Mouse (Mus musculus) limb, embryonic 15.5 days (tissue): ENCODE data around the gene Plcb2. TPM values are rescaled to one million over a fixed set of nuclear protein-coding genes. Genes with fewer than 3 reads are reported as not detected.
A peak's percentile ranks its signal among the peaks of the same experiment; 100 is the strongest.

Experiments used
- ATAC-seq: fragments of 200-750 bp; cut with Nextera tagmentation; 2 replicates; pipeline ENCODE4 v1.8.0; 2017; ENCODE audit warnings: low read depth, moderate TSS enrichment; ENCODE audit not compliant: insufficient number of reproducible peaks, low FRiP score, low TSS enrichment
- H3K27ac ChIP-seq: fragments of 300-500 bp; sonication (generic); 2 replicates; pipeline ENCODE4 v1.5.1; 2015; ENCODE audit warnings: moderate library complexity, mild to moderate bottlenecking, inconsistent platforms
- H3K27me3 ChIP-seq: fragments of 300-500 bp; sonication (generic); 2 replicates; pipeline ENCODE4 v1.6.1; 2015; ENCODE audit warnings: inconsistent platforms
- H3K36me3 ChIP-seq: fragments of 300-500 bp; sonication (generic); 2 replicates; pipeline ENCODE4 v1.6.1; 2015; ENCODE audit warnings: inconsistent platforms
- H3K4me1 ChIP-seq: fragments of 300-500 bp; sonication (generic); 2 replicates; pipeline ENCODE4 v1.6.1; 2015; ENCODE audit warnings: inconsistent platforms
- H3K4me2 ChIP-seq: fragments of 300-500 bp; sonication (generic); 2 replicates; pipeline ENCODE4 v1.6.1; 2015; ENCODE audit warnings: mild to moderate bottlenecking, inconsistent platforms
- H3K4me3 ChIP-seq: fragments of 300-500 bp; sonication (generic); 2 replicates; pipeline ENCODE4 v1.5.1; 2015; ENCODE audit warnings: mild to moderate bottlenecking, inconsistent platforms
- H3K9ac ChIP-seq: fragments of 300-500 bp; sonication (generic); 2 replicates; pipeline ENCODE4 v1.6.1; 2015; ENCODE audit warnings: inconsistent platforms
- H3K9me3 ChIP-seq: fragments of 300-500 bp; sonication (generic); 2 replicates; pipeline ENCODE4 v1.6.1; 2016; ENCODE audit warnings: inconsistent platforms
- WGBS: fragments of 180-500 bp; shearing (Covaris S2); methylation state at CpG from one replicate; pipeline ENCODE4 v1.1.7; 2015; 5-methylcytosine and 5-hydroxymethylcytosine counted together
- polyA plus RNA-seq: library from polyadenylated mRNA; unstranded; fragments of >200 nt; fragmentation: Nextera tagmentation; extraction: Ambion mirVana; gene quantifications from 2 replicates; pipeline ENCODE4 v1.2.1, GENCODE M21; 2015

The Plcb2 gene
- polyA plus RNA-seq, 1 experiment from 2014 or later = 1.4 TPM

DNA sequence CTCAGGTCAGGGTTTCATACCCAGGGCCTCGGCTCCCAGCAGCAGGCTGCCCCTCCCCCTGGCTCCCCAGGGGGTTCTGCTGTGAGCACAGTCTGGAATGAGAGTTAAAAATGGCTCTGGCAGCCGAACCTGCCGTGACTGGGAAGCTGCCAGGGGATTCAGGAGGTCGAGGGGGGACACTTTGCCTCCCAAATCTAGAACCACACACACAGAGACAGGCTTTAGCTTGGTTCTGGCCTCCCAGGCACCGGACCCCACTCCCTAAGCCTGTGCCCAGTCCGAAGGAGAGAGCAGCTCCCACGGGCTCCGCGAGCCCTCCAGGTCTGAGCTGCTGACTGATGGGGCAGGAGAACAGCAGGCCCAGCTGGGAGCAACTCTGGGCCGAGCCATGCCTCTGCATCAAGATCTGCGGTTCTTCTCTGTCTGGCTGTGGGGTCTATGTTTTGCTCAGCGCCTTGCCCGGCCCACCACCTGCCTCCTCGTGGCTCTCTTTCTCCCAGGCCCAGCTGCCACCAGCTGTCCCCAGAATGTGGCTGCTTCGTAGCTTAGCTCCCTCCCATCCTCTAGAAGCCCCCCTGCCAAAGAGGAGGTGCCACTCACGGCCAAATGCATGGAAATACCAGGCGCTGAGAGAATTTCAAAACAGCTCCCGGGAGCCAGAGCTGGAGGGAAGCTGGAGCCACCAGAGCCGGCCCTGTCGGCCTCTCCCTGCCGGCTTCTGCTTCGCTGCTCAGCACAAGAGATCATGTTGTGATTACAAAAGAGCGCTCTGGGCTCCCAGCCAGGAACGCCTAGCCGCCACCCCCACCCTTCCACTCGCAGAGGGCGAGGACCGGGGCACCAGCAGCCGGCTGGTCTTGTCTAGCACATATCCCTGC, 33.9 kb upstream of the Plcb2 start, which contains the start of gene Ccdc9b:
Gene Ccdc9b (minus strand): TSS at position 756 of the 878 bp plus-strand sequence.
- Histone ChIP-seq H3K4me3 (peak within 1 kb of the TSS; percentile 23), H3K9ac (0 out of 2 replicates have a peak within 1 kb of the TSS, but pooled peaks have one; percentile 18), H3K4me1 (peaks cover 46% of the 10 kb centered on the region), H3K4me2 (peak within 1 kb of the TSS; percentile 38), H3K27ac (peak within 1 kb of the TSS; percentile 84), H3K27me3 (peaks cover 8% of the 10 kb centered on the region; the same call in 1 of the 2 replicates), H3K9me3 (no peaks in the 10 kb centered on the region), H3K36me3 (no peaks in the 10 kb centered on the region)
- peak; percentile 49 for ATAC-seq
- WGBS = 9% methylated on average over 29 of the region's 29 CpGs

DNA sequence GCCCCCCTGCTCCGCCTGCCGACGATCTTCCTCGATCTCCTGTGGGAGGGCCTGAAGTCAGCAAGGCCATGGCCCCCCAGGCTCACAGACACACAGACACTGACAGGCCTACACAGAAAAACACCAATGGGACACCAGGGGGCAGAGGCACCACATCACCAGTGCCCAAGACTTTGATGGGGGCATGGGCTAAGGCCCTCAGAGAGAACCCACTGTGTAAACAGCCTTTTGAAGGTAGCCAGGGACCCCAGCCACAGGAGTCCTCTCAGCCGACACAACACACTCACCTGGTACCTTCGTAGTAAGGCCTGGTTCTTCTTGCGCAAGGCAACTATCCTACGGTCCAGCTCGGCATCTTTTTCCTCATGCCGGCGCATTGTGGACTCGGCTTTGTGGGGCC, 33.1 kb upstream of the Plcb2 start:
- 74% methylated on average over 12 of the region's 12 CpGs for WGBS
- H3K9me3 ChIP-seq = no peaks in the 10 kb centered on the region
- H3K9ac ChIP-seq = no peak overlapping the region
- peaks cover 8% of the 10 kb centered on the region; the same call in 1 of the 2 replicates for H3K27me3 ChIP-seq
- H3K36me3 ChIP-seq = no peaks in the 10 kb centered on the region
- H3K4me2 ChIP-seq = no peak overlapping the region
- ATAC-seq = no peak
- no peak overlapping the region for H3K4me3 ChIP-seq
- peak overlapping the region; percentile 84; the same call in 1 of the 2 replicates for H3K27ac ChIP-seq
- H3K4me1 ChIP-seq = peaks cover 48% of the 10 kb centered on the region

DNA sequence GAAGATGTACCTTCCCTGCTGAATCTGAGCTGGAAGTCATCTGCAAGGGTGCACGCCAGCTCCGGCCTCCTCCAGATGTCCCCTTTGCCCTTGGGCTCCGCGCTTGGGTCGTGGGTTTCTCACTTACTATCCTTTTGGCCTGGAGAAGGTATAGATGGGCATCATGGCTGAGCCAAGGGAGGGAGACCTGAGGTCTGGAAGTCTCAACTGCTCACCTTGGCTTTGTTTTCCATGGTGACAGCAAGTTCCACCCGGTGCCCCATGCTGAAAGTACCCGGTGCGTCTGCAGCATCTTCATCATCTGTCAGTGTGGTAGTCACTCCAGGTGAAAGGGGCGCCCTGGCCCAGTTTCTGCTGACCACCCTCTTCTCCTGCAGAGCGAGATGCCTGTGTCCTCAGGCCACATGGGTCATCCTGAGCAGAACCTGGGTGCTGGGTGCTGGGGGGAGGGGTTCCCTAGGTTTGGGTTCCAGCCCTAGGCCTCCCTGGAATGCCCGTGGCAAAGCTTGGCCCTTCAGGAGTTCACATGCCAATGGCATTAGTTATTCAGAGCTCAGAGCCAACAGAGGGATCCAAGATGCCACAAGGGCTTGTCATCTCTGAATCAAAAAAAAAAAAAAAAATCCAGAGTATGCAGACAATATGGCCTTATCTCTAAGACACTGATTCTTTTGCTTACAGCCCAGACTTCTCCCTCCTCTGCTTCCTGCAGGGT, 32.2 kb upstream of the Plcb2 start:
- H3K4me1 ChIP-seq = peaks cover 52% of the 10 kb centered on the region
- ATAC-seq = no peak
- H3K27ac ChIP-seq = no peak overlapping the region
- H3K27me3 ChIP-seq = peaks cover 8% of the 10 kb centered on the region; the same call in 1 of the 2 replicates
- H3K4me2 ChIP-seq = no peak overlapping the region
- H3K36me3 ChIP-seq = no peaks in the 10 kb centered on the region
- H3K9me3 ChIP-seq = no peaks in the 10 kb centered on the region
- WGBS = 84% methylated on average over 11 of the region's 11 CpGs
- no peak overlapping the region for H3K9ac ChIP-seq
- no peak overlapping the region for H3K4me3 ChIP-seq

DNA sequence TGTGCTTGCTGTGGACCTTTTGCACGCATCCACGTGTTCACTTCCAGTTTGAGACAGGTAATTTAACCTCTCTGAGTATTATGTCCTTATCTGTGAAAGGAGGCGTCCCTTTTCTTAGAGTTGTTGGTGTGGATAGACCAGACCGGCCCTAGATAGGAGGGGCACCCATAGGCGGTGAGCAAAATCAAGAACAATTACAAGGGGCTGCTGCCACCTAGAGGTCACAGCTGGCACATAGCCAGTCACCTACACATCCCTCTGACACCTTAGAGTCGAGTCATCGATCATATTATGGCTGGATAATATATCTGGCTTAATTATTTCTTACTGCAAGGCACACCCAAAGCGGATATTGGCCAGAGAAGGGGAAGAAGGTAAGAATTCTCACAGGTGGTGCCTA, 31.6 kb upstream of the Plcb2 start:
- Histone ChIP-seq H3K36me3 (no peaks in the 10 kb centered on the region), H3K4me1 (peaks cover 52% of the 10 kb centered on the region), H3K9me3 (no peaks in the 10 kb centered on the region), H3K9ac (no peak overlapping the region), H3K4me3 (no peak overlapping the region), H3K4me2 (no peak overlapping the region), H3K27me3 (peaks cover 8% of the 10 kb centered on the region; the same call in 1 of the 2 replicates), H3K27ac (no peak overlapping the region)
- ATAC-seq = no peak
- WGBS = 12% methylated on average over 8 of the region's 8 CpGs

DNA sequence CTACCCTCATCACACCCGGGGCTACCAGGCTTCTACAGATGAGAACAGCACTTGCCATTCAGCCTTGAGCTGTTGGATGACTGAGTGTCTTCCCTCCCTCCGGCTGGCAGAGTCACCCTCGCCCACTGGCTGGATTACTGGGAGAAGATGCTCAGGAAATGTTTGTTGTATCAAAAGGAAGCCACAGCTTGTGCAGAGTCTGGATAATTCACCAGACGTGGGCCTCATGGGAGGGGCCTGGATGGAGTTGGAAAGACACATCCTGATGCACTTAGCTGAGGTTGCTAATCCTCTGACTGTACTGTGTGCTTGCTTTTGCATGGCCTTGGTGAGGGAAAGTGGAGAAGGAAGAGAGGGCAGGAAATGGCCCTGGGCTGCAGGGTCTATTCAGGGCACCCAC, 27.9 kb upstream of the Plcb2 start:
- peaks cover 8% of the 10 kb centered on the region; the same call in 1 of the 2 replicates for H3K27me3 ChIP-seq
- no peak overlapping the region for H3K4me2 ChIP-seq
- no peak overlapping the region for H3K9ac ChIP-seq
- no peaks in the 10 kb centered on the region for H3K36me3 ChIP-seq
- no peak overlapping the region for H3K27ac ChIP-seq
- ATAC-seq = no peak
- WGBS = 80% methylated on average over 4 of the region's 4 CpGs
- no peak overlapping the region for H3K4me3 ChIP-seq
- no peaks in the 10 kb centered on the region for H3K9me3 ChIP-seq
- peaks cover 32% of the 10 kb centered on the region for H3K4me1 ChIP-seq

DNA sequence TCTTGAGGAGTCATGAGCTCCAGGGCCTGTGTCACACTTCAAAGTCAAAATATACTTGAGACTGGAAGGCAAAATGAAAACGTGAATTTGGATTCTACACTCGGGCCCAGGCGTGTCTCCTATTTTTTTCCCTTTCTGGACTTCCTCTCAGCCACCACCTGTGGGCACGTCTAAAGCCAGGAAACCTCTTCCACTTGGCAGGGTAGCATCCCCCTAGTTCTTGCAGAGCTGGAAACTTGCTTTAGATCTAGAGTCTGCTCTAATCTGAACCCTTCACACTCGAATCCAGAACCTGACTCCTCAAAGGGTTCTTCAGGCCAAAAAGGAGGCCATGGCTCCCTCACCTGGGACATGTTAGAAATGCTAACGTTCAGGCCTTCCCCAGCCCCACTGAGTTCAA, 27.2 kb upstream of the Plcb2 start:
- Histone ChIP-seq H3K36me3 (no peaks in the 10 kb centered on the region), H3K4me3 (no peak overlapping the region), H3K27me3 (peaks cover 8% of the 10 kb centered on the region; the same call in 1 of the 2 replicates), H3K9me3 (no peaks in the 10 kb centered on the region), H3K4me1 (peaks cover 27% of the 10 kb centered on the region), H3K9ac (no peak overlapping the region), H3K27ac (no peak overlapping the region), H3K4me2 (no peak overlapping the region)
- no peak for ATAC-seq
- WGBS = 76% methylated on average over 6 of the region's 6 CpGs

DNA sequence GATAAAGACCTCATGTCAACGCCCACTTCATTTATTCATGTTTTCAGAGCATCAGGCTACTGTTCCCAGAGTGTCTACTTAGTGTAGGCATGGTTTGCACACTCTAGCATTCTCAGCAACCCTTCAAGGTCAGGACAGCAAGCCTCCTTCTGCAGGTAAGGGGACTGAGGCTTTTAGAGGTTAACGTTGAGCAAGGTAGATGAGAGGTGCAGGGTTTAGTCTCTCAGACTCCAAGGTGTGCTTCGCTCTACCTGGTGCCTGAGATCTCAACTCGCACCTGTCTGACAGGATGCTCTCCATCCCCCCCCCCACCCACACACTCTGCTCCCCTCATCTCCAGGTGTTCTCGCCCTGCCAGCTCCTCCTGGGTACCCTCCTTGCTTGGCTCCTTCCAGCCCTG, 25.9 kb upstream of the Plcb2 start:
- no peak overlapping the region for H3K4me3 ChIP-seq
- no peak overlapping the region for H3K9ac ChIP-seq
- WGBS = 91% methylated on average over 5 of the region's 5 CpGs
- peaks cover 3% of the 10 kb centered on the region; the same call in 1 of the 2 replicates for H3K27me3 ChIP-seq
- ATAC-seq = no peak
- peaks cover 32% of the 10 kb centered on the region for H3K4me1 ChIP-seq
- no peaks in the 10 kb centered on the region for H3K36me3 ChIP-seq
- no peaks in the 10 kb centered on the region for H3K9me3 ChIP-seq
- no peak overlapping the region for H3K27ac ChIP-seq
- no peak overlapping the region for H3K4me2 ChIP-seq

DNA sequence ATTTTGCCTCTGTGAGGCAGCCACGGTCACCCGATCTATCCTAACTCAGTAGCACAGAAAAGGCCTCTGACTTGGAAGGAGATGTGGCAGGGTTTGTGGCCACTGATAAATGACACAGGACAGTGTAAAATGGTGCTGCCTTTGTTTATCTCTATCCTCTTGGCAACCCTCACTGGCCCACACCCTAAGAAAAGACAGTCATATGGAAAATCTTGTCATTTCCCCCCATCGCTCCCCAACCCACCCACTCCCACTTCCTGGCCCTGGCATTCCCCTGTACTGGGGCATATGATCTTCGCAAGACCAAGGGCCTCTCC, 24.5 kb upstream of the Plcb2 start:
- H3K9me3 ChIP-seq = no peaks in the 10 kb centered on the region
- H3K27me3 ChIP-seq = no peaks in the 10 kb centered on the region
- H3K9ac ChIP-seq = no peak overlapping the region
- H3K4me2 ChIP-seq = no peak overlapping the region
- ATAC-seq = no peak
- no peak overlapping the region for H3K4me3 ChIP-seq
- H3K36me3 ChIP-seq = no peaks in the 10 kb centered on the region
- 70% methylated on average over 4 of the region's 4 CpGs for WGBS
- H3K27ac ChIP-seq = no peak overlapping the region
- peaks cover 40% of the 10 kb centered on the region for H3K4me1 ChIP-seq

DNA sequence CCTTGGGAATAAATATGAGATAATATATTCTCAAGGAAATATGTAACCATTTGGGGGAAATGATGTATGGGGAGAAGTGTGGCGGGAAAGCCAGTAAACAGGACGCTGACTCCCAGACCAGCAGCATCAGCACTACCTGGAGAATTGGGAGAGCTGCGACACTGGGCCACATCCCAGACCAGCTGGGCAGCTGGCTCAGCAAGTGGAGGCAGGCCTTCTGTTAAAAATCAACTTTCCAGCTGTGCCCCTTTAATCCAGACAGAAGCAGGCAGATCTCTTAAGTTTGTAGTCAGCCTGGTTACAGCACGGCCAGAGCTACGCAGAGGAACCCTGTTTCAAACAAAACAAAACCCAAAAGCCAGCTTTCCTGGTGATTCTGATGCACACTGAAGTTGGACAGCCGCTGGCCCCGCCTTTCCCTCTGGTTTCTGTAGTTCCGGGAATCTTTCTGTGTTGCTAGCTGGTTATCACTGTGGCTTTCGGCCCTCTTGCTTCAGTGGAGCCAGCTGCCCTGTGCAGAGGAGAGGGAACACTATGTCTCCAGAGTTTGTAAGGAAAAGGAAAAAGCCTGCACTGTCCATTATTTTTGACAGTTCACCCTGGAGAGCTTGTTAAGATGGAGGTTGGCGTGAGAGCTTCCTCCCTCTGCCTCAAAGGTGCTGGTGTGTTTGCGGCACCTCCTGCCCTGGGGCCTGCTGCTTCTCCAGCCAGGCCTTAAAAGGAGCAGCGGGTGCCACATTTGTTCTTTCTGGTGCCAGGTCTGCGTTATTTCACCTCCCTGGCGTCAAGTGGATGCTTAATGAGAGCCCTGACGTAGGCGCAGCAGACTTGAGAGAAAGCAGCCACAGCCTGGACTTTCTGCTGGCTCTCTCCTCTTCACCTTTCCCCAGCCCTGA, 23.9 kb upstream of the Plcb2 start:
- no peaks in the 10 kb centered on the region for H3K27me3 ChIP-seq
- WGBS = 53% methylated on average over 16 of the region's 16 CpGs
- H3K4me1 ChIP-seq = peaks cover 44% of the 10 kb centered on the region
- no peak overlapping the region for H3K9ac ChIP-seq
- no peak overlapping the region for H3K4me3 ChIP-seq
- H3K36me3 ChIP-seq = no peaks in the 10 kb centered on the region
- H3K4me2 ChIP-seq = no peak overlapping the region
- ATAC-seq = no peak
- no peak overlapping the region for H3K27ac ChIP-seq
- H3K9me3 ChIP-seq = no peaks in the 10 kb centered on the region

DNA sequence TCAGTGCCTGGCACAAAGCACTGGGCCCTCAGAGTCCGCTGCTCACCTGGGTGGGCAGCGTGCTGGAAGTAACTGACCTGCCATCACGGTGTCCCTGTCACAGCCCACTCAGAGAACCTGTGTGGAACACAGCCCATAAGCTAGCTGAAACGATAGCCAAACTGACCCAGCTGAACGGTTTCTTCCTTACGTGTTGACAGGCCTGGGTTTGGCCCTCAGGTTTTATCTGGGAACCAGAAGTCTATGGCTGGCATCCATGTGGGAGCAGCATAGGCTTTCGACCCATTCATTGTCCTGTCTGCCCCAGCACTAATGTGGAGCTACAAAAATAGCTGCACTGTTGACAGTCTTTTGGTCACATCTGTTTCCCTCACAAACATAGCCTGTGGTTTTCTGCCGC, 22.2 kb upstream of the Plcb2 start:
- H3K4me1 ChIP-seq = peaks cover 50% of the 10 kb centered on the region
- no peaks in the 10 kb centered on the region for H3K36me3 ChIP-seq
- H3K4me2 ChIP-seq = no peak overlapping the region
- H3K27ac ChIP-seq = peak overlapping the region; percentile 14; the same call in 1 of the 2 replicates
- no peaks in the 10 kb centered on the region for H3K27me3 ChIP-seq
- H3K9ac ChIP-seq = no peak overlapping the region
- ATAC-seq = no peak
- WGBS = 65% methylated on average over 8 of the region's 8 CpGs
- H3K9me3 ChIP-seq = no peaks in the 10 kb centered on the region
- H3K4me3 ChIP-seq = no peak overlapping the region

DNA sequence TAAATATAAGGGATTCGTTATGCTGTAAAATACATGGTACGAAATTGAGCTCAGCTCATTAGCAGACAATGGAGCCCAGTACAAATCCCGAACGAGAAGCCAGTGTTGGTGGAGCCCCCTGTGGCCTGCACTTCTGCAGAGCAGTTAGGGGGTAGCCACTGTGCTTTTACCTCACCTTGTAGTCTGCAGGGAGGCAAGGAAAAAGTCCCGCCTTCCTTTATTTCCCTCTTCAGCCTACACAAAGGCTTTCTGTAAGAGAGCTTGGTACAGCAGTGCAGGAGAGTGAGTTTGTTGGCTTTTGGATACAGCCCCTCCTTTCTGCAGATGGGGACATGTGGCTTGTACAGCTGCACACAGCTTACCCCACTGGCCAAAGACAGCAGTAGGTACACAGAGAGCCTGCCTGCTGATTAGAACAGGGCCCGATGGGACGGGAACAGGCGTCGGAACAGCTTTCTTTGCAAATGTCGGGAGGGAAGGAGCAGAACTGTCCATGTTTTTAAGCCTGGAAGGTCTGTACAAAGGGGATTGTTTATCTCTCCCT, 21.2 kb upstream of the Plcb2 start:
- no peak overlapping the region for H3K9ac ChIP-seq
- WGBS = 47% methylated on average over 10 of the region's 10 CpGs
- ATAC-seq = no peak

More for the DNA sequence above, 21.2 kb upstream of the Plcb2 start:
- Histone ChIP-seq H3K27ac (no peak overlapping the region), H3K4me1 (peaks cover 59% of the 10 kb centered on the region), H3K27me3 (peaks cover 6% of the 10 kb centered on the region; the same call in 1 of the 2 replicates), H3K4me3 (no peak overlapping the region), H3K9me3 (no peaks in the 10 kb centered on the region), H3K4me2 (no peak overlapping the region), H3K36me3 (no peaks in the 10 kb centered on the region)
